Mouse (Mus musculus): ENCODE data around the gene Clstn2. TPM values are rescaled to one million over a fixed set of nuclear protein-coding genes. Genes with fewer than 3 reads are reported as not detected.

The Clstn2 gene
- polyA plus RNA-seq, 1 experiment from 2014 or later, result 2.8 TPM

DNA sequence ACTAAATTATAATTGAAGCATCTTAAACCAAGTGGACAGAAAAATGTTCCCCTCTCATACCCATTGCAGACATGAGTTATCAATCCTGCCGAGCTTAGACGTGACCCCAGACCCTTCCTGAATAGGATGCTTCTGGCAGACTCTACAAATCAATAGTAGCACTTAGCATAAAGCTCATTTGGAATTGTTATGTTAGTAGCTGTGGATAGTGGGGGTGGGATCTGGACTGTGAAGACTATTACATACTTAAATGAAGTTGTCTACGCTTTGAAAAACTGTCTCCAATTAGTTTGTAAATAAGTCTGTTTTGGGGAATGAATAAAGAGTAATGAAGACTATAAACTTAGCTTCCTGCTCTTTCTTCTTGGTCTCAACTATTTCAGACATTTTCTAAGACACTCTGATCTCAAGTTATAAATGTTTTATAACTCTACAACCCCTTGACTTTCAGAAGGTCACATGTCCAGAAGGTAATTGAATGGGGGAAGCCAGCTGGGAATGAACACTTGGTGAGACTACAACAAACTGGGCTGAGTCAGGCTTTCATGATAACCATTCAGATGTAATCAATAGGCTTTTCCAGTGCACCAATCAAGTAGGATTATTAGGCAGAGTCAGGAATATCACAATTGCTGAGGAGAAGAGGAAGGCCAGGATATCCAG is 216.7 kb downstream of the Clstn2 start:
- Histone ChIP-seq H3K27me3 (no peaks in the 10 kb centered on the region), H3K4me2 (no peak overlapping the region), H3K27ac (no peak overlapping the region), H3K9me3 (no peaks in the 10 kb centered on the region), H3K4me3 (replicated peaks) (no peak overlapping the region), H3K36me3 (replicated peaks) (no peaks in the 10 kb centered on the region), H3K9ac (no peak overlapping the region), H3K4me1 (no peaks in the 10 kb centered on the region)
- 77% methylated on average over 3 of the region's 3 CpGs for WGBS
- no peak for ATAC-seq (ENCODE audit: low FRiP score)

DNA sequence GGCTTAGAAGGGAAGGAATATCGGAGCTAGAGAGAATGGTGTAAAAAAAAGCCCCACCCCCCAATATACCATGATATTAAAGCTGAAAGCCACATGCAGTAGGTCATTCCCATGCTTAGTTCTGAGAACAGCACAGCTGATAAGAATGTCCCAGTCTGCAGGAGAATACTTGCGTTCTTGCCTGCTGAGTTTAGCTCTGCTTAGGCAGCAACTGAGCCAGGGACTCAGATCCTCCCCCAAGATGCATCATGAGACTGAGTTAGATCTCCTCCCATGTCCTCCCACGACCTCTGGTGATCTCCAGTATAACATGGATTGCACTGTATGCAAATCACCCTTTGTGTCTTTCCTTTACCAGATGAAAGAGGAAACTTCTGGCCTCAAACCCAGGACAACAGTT is 219.8 kb downstream of the Clstn2 start:
- ATAC-seq (ENCODE audit: low FRiP score), result no peak
- H3K4me1 ChIP-seq, result no peaks in the 10 kb centered on the region
- H3K4me3 ChIP-seq (replicated peaks), result no peak overlapping the region
- H3K27me3 ChIP-seq, result no peaks in the 10 kb centered on the region
- no peak overlapping the region for H3K4me2 ChIP-seq
- no peaks in the 10 kb centered on the region for H3K9me3 ChIP-seq
- no peaks in the 10 kb centered on the region for H3K36me3 ChIP-seq (replicated peaks)
- 59% methylated on average over 3 of the region's 3 CpGs for WGBS
- H3K27ac ChIP-seq, result no peak overlapping the region
- H3K9ac ChIP-seq, result no peak overlapping the region

DNA sequence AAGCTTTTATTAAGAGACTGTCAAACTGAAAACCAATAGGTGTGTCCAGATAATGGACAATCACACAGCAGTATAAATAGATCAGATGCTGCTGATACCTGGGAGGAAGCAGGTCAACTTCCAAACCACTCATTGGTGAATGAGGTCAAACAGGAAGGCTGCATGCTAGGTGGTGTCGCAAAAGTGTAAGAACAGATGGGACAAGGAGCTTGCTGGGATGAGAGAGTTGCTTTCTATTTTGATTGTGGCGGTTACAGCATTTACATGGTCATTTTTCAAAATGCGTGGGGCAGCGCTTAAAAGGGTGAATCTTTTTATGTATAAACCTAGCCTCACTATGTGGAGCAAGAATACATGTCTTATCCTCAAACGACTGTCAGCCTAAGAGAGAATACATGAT is 225.9 kb downstream of the Clstn2 start:
- no peak overlapping the region for H3K27ac ChIP-seq
- H3K27me3 ChIP-seq, result no peaks in the 10 kb centered on the region
- no peaks in the 10 kb centered on the region for H3K4me1 ChIP-seq
- WGBS, result 89% methylated on average over 5 of the region's 5 CpGs
- no peak for ATAC-seq (ENCODE audit: low FRiP score)
- no peaks in the 10 kb centered on the region for H3K36me3 ChIP-seq (replicated peaks)
- H3K9ac ChIP-seq, result no peak overlapping the region
- no peak overlapping the region for H3K4me2 ChIP-seq
- no peaks in the 10 kb centered on the region for H3K9me3 ChIP-seq
- no peak overlapping the region for H3K4me3 ChIP-seq (replicated peaks)

DNA sequence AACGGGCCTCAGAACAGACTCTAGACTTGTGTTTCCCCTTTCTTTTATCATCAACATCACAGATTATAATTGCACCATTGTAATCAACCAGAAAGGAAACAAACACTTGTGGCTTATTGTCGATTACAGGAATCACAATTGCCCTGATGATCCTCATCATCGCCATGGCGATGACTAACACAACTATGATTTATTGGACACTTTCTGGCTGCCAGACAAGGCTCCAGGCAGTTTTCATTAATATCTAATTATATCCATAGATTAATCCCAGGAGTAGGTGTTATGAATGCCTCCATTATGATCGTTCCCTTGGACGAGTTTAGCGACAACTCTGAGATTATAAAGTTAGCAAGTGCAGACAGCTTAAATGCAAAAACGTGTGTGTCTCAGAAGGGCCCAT is 239.3 kb downstream of the Clstn2 start:
- H3K4me1 ChIP-seq, result no peaks in the 10 kb centered on the region
- no peaks in the 10 kb centered on the region for H3K36me3 ChIP-seq (replicated peaks)
- no peak overlapping the region for H3K9ac ChIP-seq
- ATAC-seq (ENCODE audit: low FRiP score), result no peak
- no peak overlapping the region for H3K27ac ChIP-seq
- WGBS, result 57% methylated on average over 8 of the region's 8 CpGs
- no peak overlapping the region for H3K4me3 ChIP-seq (replicated peaks)
- H3K9me3 ChIP-seq, result no peaks in the 10 kb centered on the region
- no peaks in the 10 kb centered on the region for H3K27me3 ChIP-seq
- H3K4me2 ChIP-seq, result no peak overlapping the region

DNA sequence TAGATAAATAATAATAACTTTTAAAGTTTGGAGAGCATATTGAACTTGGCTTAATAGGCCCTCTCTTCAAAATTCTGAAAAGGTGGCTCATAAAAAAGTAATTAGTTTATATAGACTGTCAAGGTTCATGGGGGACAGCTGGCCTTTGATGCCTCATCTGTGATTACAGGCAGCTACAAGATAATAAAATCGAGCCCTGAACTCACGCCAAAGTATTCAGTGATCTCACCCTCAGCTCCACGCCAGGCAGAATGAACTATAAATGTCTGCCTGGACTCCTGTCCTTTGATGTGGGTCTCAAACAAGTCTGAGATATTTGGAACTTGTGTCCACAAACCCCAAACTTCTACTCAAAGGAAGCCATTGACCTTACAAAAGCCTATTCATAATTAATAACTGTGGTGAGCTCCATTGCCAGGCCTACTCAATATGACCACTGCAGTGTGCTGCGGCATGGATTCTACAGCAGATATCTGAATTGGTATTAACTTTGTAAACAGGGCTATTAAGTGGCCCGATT is 244.8 kb downstream of the Clstn2 start:
- Histone ChIP-seq H3K4me2 (no peak overlapping the region), H3K9ac (no peak overlapping the region), H3K4me3 (replicated peaks) (no peak overlapping the region), H3K4me1 (no peaks in the 10 kb centered on the region), H3K27me3 (no peaks in the 10 kb centered on the region), H3K36me3 (replicated peaks) (no peaks in the 10 kb centered on the region), H3K9me3 (no peaks in the 10 kb centered on the region), H3K27ac (no peak overlapping the region)
- 83% methylated on average over 5 of the region's 5 CpGs for WGBS
- ATAC-seq (ENCODE audit: low FRiP score), result no peak

GRCm38 (mm10) chr9:97780032-97780616 is 252.9 kb downstream of the Clstn2 start:
- Histone ChIP-seq H3K36me3 (replicated peaks) (no peaks in the 10 kb centered on the region), H3K4me2 (no peak overlapping the region), H3K4me3 (replicated peaks) (no peak overlapping the region), H3K27ac (no peak overlapping the region), H3K9me3 (no peaks in the 10 kb centered on the region), H3K27me3 (no peaks in the 10 kb centered on the region), H3K4me1 (no peaks in the 10 kb centered on the region), H3K9ac (no peak overlapping the region)
- WGBS, result 94% methylated on average over 5 of the region's 5 CpGs
- no peak for ATAC-seq (ENCODE audit: low FRiP score)

GRCm38 (mm10) chr9:97775770-97776169 is 257.2 kb downstream of the Clstn2 start:
- H3K9me3 ChIP-seq, result no peaks in the 10 kb centered on the region
- H3K4me1 ChIP-seq, result no peaks in the 10 kb centered on the region
- no peak overlapping the region for H3K4me2 ChIP-seq
- 73% methylated on average over 1 of the region's 1 CpGs for WGBS
- H3K36me3 ChIP-seq (replicated peaks), result no peaks in the 10 kb centered on the region
- H3K9ac ChIP-seq, result no peak overlapping the region
- ATAC-seq (ENCODE audit: low FRiP score), result no peak
- no peaks in the 10 kb centered on the region for H3K27me3 ChIP-seq
- H3K27ac ChIP-seq, result no peak overlapping the region
- no peak overlapping the region for H3K4me3 ChIP-seq (replicated peaks)

GRCm38 (mm10) chr9:97774991-97775390 is 258.0 kb downstream of the Clstn2 start:
- Histone ChIP-seq H3K36me3 (replicated peaks) (no peaks in the 10 kb centered on the region), H3K9ac (no peak overlapping the region)
- WGBS, result 92% methylated on average over 1 of the region's 1 CpGs

DNA sequence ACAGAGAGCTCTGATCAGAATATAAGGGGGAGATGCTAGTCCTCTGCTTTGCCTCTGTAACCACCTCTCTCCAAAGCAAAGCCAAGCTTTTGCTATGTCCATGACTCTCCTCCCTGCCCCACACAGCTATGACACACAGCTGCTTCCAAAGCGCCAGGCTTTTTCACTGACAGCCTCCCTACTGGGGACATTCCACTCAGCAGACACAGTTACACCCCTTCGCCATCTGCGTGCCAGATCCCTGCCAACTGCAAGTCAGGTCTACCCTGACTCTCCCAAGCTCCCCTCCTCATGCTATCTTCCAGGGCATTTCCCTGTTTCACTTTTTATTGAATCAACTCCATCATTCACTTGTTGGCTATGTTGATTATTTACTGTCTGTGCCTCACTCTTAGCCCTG is 259.1 kb downstream of the Clstn2 start:
- Histone ChIP-seq H3K27ac (no peak overlapping the region), H3K36me3 (replicated peaks) (no peaks in the 10 kb centered on the region), H3K9me3 (no peaks in the 10 kb centered on the region), H3K4me2 (no peak overlapping the region), H3K4me3 (replicated peaks) (no peak overlapping the region), H3K4me1 (no peaks in the 10 kb centered on the region), H3K27me3 (0 out of 2 replicates have a peak, but pooled peaks cover 4% of the 10 kb centered on the region), H3K9ac (no peak overlapping the region)
- 91% methylated on average over 3 of the region's 3 CpGs for WGBS
- no peak for ATAC-seq (ENCODE audit: low FRiP score)

More at GRCm38 (mm10) chr9:97774991-97775390, 258.0 kb downstream of the Clstn2 start:
- Histone ChIP-seq H3K27me3 (0 out of 2 replicates have a peak, but pooled peaks cover 4% of the 10 kb centered on the region), H3K9me3 (no peaks in the 10 kb centered on the region), H3K4me3 (replicated peaks) (no peak overlapping the region), H3K4me2 (no peak overlapping the region), H3K4me1 (no peaks in the 10 kb centered on the region), H3K27ac (no peak overlapping the region)
- ATAC-seq (ENCODE audit: low FRiP score), result no peak

- H3K27me3 ChIP-seq, result 0 out of 2 replicates have a peak, but pooled peaks cover 4% of the 10 kb centered on the region
- H3K27ac ChIP-seq, result no peak overlapping the region
- ATAC-seq (ENCODE audit: low FRiP score), result no peak
- no peak overlapping the region for H3K4me2 ChIP-seq
- WGBS, result 34% methylated on average over 3 of the region's 3 CpGs
- H3K9me3 ChIP-seq, result no peaks in the 10 kb centered on the region
- no peaks in the 10 kb centered on the region for H3K36me3 ChIP-seq (replicated peaks)
- H3K4me3 ChIP-seq (replicated peaks), result no peak overlapping the region
- no peaks in the 10 kb centered on the region; the same call in 1 of the 2 replicates for H3K4me1 ChIP-seq
- no peak overlapping the region for H3K9ac ChIP-seq
These were observed 260.6 kb downstream of the Clstn2 start for GRCm38 (mm10) chr9:97772431-97772830.

DNA sequence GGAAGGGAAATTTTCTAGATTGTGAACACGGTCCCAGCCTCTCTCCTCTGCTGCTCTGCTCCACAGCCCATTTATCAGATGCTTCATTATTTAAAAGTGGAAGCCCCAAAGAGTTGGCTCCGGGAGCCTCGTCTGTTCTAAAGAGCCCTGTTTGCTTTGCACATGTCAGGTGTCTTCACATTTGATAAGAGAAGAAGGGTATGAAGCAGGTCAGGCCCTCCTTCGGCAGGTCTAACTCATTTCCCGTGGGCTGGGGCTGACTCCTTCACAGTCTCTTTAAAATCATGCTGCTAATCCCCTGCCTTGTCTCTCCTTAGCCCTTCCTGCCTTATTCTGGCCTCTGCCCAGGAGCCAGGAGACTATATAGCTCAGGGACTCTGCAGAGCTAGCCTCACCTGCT is 263.6 kb downstream of the Clstn2 start:
- WGBS, result 67% methylated on average over 5 of the region's 5 CpGs

GRCm38 (mm10) chr9:97765251-97765767 is 267.7 kb downstream of the Clstn2 start:
- peaks cover 5% of the 10 kb centered on the region for H3K4me1 ChIP-seq
- ATAC-seq (ENCODE audit: low FRiP score), result no peak
- H3K9me3 ChIP-seq, result no peaks in the 10 kb centered on the region
- H3K4me3 ChIP-seq (replicated peaks), result no peak overlapping the region
- H3K27me3 ChIP-seq, result 0 out of 2 replicates have a peak, but pooled peaks cover 1% of the 10 kb centered on the region
- H3K27ac ChIP-seq, result no peak overlapping the region
- H3K4me2 ChIP-seq, result no peak overlapping the region
- no peaks in the 10 kb centered on the region for H3K36me3 ChIP-seq (replicated peaks)
- 89% methylated on average over 6 of the region's 6 CpGs for WGBS
- no peak overlapping the region for H3K9ac ChIP-seq

More for the DNA sequence above, 263.6 kb downstream of the Clstn2 start:
- ATAC-seq (ENCODE audit: low FRiP score), result no peak
- H3K4me3 ChIP-seq (replicated peaks), result no peak overlapping the region
- no peak overlapping the region for H3K27ac ChIP-seq
- no peak overlapping the region for H3K9ac ChIP-seq
- H3K27me3 ChIP-seq, result 0 out of 2 replicates have a peak, but pooled peaks cover 4% of the 10 kb centered on the region
- no peaks in the 10 kb centered on the region for H3K36me3 ChIP-seq (replicated peaks)
- H3K4me1 ChIP-seq, result peaks cover 5% of the 10 kb centered on the region
- no peaks in the 10 kb centered on the region for H3K9me3 ChIP-seq
- no peak overlapping the region for H3K4me2 ChIP-seq

Measured in forebrain, embryonic 12.5 days (tissue).